Mouse (Mus musculus) myocyte (in vitro differentiated cells): ENCODE results near the gene Srms. TPM values are rescaled to one million over a fixed set of nuclear protein-coding genes. Genes with fewer than 3 reads are reported as not detected.

ENCODE experiments used
- H3K27me3 ChIP-seq: one replicate; pipeline ENCODE4 v1.6.1; 2011; ENCODE audit not compliant: control insufficient read depth, insufficient read depth, insufficient read length
- H3K36me3 ChIP-seq: one replicate; pipeline ENCODE4 v1.6.1; 2011; ENCODE audit not compliant: control insufficient read depth, insufficient read depth
- H3K4me2 ChIP-seq: one replicate; pipeline ENCODE4 v1.6.1; 2011; ENCODE audit warnings: low read depth, control low read depth
- H3K4me3 ChIP-seq: one replicate; pipeline ENCODE4 v1.5.1; 2011; ENCODE audit warnings: mild to moderate bottlenecking, control low read depth, moderate library complexity
- H3K79me2 ChIP-seq: one replicate; pipeline ENCODE4 v1.6.1; 2011; ENCODE audit not compliant: control insufficient read depth, insufficient read depth
- H3ac ChIP-seq: one replicate; pipeline ENCODE4 v1.6.1; 2011; ENCODE audit not compliant: control insufficient read depth, insufficient read length
- CEBPB ChIP-seq: IDR thresholded peaks from 2 replicates; pipeline ENCODE4 v1.6.1; 2011; ENCODE audit warnings: mild to moderate bottlenecking, moderate library complexity; ENCODE audit not compliant: poor library complexity, insufficient read depth, severe bottlenecking
- E2F4 ChIP-seq: IDR thresholded peaks from one replicate; pipeline ENCODE4 v1.6.1; 2011; ENCODE audit warnings: mild to moderate bottlenecking, control low read depth, moderate library complexity; ENCODE audit not compliant: insufficient read depth
- MAX ChIP-seq: IDR thresholded peaks from one replicate; pipeline ENCODE4 v1.6.1; 2011; ENCODE audit warnings: low read depth, mild to moderate bottlenecking, control low read depth
- MYOD1 ChIP-seq, 3 experiments: IDR thresholded peaks; one replicate each; pipeline ENCODE4 v1.6.1; 2011; ENCODE audit warnings: control low read depth in 2 of 3, low read depth in 2 of 3, mild to moderate bottlenecking in 2 of 3, moderate library complexity in 1 of 3; ENCODE audit not compliant: insufficient read length in 2 of 3, control insufficient read depth in 1 of 3
- MYOG ChIP-seq, 3 experiments: IDR thresholded peaks; one replicate each; pipeline ENCODE4 v1.6.1; 2011; ENCODE audit warnings: control low read depth in 2 of 3, low read depth in 2 of 3, mild to moderate bottlenecking in 2 of 3; ENCODE audit not compliant: insufficient read length in 2 of 3, control insufficient read depth in 1 of 3, insufficient read depth in 1 of 3
- POLR2A ChIP-seq: IDR thresholded peaks from one replicate; pipeline ENCODE4 v1.6.1; 2011; ENCODE audit warnings: low read depth, mild to moderate bottlenecking, control low read depth, moderate library complexity; ENCODE audit not compliant: insufficient read length
- POLR2AphosphoS2 ChIP-seq: IDR thresholded peaks from one replicate; pipeline ENCODE4 v1.6.1; 2011; ENCODE audit warnings: low read depth, control low read depth; ENCODE audit not compliant: insufficient read length
- REST ChIP-seq: IDR thresholded peaks from one replicate; pipeline ENCODE4 v1.6.1; 2011; ENCODE audit warnings: mild to moderate bottlenecking, control low read depth, moderate library complexity; ENCODE audit not compliant: insufficient read depth, insufficient read length
- SRF ChIP-seq: IDR thresholded peaks from one replicate; pipeline ENCODE4 v1.6.1; 2011; ENCODE audit warnings: low read depth; ENCODE audit not compliant: control insufficient read depth, insufficient read length
- TCF12 ChIP-seq: IDR thresholded peaks from one replicate; pipeline ENCODE4 v1.6.1; 2011; ENCODE audit warnings: mild to moderate bottlenecking, control low read depth; ENCODE audit not compliant: poor library complexity, insufficient read depth, severe bottlenecking
- TCF3 ChIP-seq: IDR thresholded peaks from one replicate; pipeline ENCODE4 v1.6.1; 2011; ENCODE audit warnings: low read depth, control low read depth; ENCODE audit not compliant: insufficient read length
- USF1 ChIP-seq: IDR thresholded peaks from one replicate; pipeline ENCODE4 v1.6.1; 2011; ENCODE audit warnings: low read depth, mild to moderate bottlenecking, control low read depth, moderate library complexity
- polyA plus RNA-seq: library from polyadenylated mRNA; unstranded; fragments of >200 nt; fragmentation: generic; extraction: Trizol; gene quantifications from one replicate; pipeline ENCODE4 v1.2.1, GENCODE M21; 2012; ENCODE audit warnings: missing spikeins

The Srms gene
- polyA plus RNA-seq, 1 experiment = not detected

DNA sequence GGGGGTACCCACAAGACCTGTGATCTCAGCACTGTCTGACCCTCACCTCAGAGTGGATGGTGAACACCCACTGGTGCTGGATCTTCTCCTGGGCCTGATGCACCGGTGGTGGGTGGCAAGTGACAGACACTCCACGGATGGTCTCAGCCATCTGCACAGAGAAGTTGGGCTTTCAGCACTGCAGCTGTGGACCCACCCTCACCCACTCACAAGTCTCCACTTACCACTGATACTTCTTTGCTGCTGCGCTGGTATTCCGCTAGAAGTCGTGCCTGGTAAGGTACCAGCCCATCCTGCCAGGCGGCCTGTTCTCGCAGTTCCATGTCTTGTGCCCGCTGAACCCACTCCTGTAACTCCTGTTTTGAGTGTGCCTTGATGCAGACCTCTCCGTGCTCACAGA is 26.3 kb upstream of the Srms start:
- no peaks in the 10 kb centered on the region for H3K36me3 ChIP-seq
- H3K4me2 ChIP-seq = no peak overlapping the region
- peaks cover 5% of the 10 kb centered on the region for H3K79me2 ChIP-seq
- TF ChIP-seq POLR2A (no peak), TCF12 (no peak), MAX (no peak), MYOD1 (IDR thresholded peaks at IDR 0.05; ENCODE audit: control insufficient read depth in 1 of 3, insufficient read length in 2 of 3, low read depth in 2 of 3) (no peak), USF1 (no peak), REST (no peak), TCF3 (no peak), CEBPB (no peak), SRF (no peak), POLR2AphosphoS2 (no peak), E2F4 (no peak), MYOG (IDR thresholded peaks at IDR 0.05; ENCODE audit: control insufficient read depth in 1 of 3, insufficient read depth in 1 of 3, insufficient read length in 2 of 3, low read depth in 2 of 3) (no peak)
- H3K27me3 ChIP-seq = no peaks in the 10 kb centered on the region
- H3ac ChIP-seq = no peak overlapping the region
- H3K4me3 ChIP-seq = no peak overlapping the region

DNA sequence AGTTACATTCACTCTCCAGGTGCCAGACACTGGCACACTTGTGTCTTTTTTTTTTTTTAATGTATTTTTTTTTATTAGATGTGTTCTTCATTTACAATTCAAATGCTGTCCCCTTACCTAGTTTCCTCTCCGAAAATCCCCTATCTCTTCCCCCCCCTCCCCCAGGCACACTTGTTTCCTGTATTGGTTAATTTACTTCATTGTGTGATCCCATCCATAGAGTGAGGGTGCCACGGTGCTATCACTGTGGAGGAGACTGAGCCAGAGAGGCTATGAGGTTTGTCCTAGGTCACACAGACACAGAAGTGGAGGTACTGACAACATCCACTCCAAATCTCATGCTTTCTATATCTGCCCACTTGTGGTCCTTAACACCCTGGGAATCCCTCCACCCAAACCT is 25.9 kb upstream of the Srms start:
- no peak overlapping the region for H3K4me2 ChIP-seq

DNA sequence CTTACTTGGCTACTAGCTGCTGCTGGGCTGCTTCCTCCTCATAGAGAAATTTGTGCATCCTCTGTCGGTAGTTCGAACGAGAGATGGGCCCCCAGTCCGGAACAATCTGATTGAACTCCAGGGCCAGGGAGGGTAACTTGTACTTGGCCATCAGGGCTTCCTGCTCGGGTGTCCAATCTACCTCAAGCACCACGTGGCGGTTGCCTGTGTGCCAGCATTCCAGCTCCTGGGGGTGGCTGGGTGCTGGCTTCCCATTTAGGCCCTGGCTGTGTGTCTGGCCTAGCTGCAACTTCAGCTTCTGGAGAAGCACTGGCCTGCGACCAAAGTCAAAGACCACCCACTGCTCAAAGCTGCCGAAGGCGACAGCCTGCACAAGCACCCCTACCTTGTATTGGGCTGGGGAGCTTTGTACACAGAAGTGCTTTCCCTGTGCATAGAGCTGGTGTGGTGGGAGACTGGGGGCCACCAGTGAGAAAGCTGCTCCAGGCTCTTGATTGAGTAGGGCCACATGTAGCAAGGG is 25.2 kb upstream of the Srms start:
- no peaks in the 10 kb centered on the region for H3K27me3 ChIP-seq
- no peaks in the 10 kb centered on the region for H3K36me3 ChIP-seq
- no peak overlapping the region for H3K4me2 ChIP-seq
- peaks cover 5% of the 10 kb centered on the region for H3K79me2 ChIP-seq
- no peak overlapping the region for H3K4me3 ChIP-seq
- no peak for TF ChIP-seq MYOD1 (IDR thresholded peaks at IDR 0.05; ENCODE audit: control insufficient read depth in 1 of 3, insufficient read length in 2 of 3, low read depth in 2 of 3)
- no peak for TF ChIP-seq POLR2A
- no peak for TF ChIP-seq CEBPB
- no peak for TF ChIP-seq REST
- TF ChIP-seq USF1 = no peak
- TF ChIP-seq POLR2AphosphoS2 = no peak
- no peak for TF ChIP-seq TCF3
- TF ChIP-seq E2F4 = no peak
- TF ChIP-seq SRF = no peak
- TF ChIP-seq MYOG (IDR thresholded peaks at IDR 0.05; ENCODE audit: control insufficient read depth in 1 of 3, insufficient read depth in 1 of 3, insufficient read length in 2 of 3, low read depth in 2 of 3) = no peak
- no peak for TF ChIP-seq TCF12
- no peak for TF ChIP-seq MAX
- H3ac ChIP-seq = no peak overlapping the region

More for the DNA sequence above, 25.9 kb upstream of the Srms start:
- H3K4me3 ChIP-seq = no peak overlapping the region
- H3K36me3 ChIP-seq = no peaks in the 10 kb centered on the region
- no peak overlapping the region for H3ac ChIP-seq
- H3K79me2 ChIP-seq = peaks cover 5% of the 10 kb centered on the region
- TF ChIP-seq SRF (no peak), POLR2AphosphoS2 (no peak), MYOD1 (IDR thresholded peaks at IDR 0.05; ENCODE audit: control insufficient read depth in 1 of 3, insufficient read length in 2 of 3, low read depth in 2 of 3) (no peak)
- no peaks in the 10 kb centered on the region for H3K27me3 ChIP-seq

DNA sequence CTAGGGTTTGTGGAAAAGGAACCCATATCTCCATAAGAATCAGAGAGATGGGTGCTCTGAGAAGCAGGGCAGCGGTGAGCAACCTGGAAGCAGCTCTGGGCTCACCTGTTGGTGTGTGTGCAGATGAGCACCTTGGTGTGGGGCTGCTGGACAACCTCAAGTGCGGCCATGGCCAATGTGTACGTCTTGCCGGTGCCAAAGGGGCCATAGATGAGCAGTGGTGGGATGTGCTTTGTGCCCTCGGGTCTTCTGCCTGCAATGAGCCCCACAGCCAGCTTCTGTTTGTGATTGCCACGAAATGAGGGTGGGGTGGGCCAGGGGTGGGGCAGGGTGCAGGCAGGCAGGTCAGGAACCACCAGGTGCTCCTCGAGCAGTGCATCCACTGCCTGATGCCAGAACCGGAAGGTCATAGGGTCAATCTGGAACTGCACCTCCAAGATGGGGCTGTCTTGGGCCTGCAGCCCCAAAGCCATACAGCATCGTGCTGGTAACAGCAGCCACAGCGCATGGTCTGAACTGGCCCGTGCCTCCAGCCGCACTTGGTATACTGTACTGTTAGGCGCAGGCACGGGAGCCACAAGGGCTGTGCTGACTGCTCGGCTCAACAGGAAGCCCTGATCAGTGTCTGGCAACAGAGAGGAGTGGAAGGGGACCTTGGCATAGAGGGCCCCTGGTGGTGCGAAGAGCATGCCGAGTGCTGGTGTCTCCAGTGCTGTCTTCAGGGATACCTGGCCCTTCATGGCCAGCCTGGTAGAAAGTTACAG is 24.4 kb upstream of the Srms start:
- TF ChIP-seq USF1 (no peak), REST (no peak), E2F4 (no peak), MYOG (IDR thresholded peaks at IDR 0.05; ENCODE audit: control insufficient read depth in 1 of 3, insufficient read depth in 1 of 3, insufficient read length in 2 of 3, low read depth in 2 of 3) (no peak), POLR2AphosphoS2 (no peak), TCF3 (no peak), TCF12 (no peak), MYOD1 (IDR thresholded peaks at IDR 0.05; ENCODE audit: control insufficient read depth in 1 of 3, insufficient read length in 2 of 3, low read depth in 2 of 3) (no peak), CEBPB (no peak), POLR2A (no peak), MAX (no peak), SRF (no peak)
- H3K79me2 ChIP-seq = peaks cover 5% of the 10 kb centered on the region

More for the DNA sequence above, 24.4 kb upstream of the Srms start:
- H3K27me3 ChIP-seq = no peaks in the 10 kb centered on the region
- H3K4me3 ChIP-seq = no peak overlapping the region
- no peak overlapping the region for H3ac ChIP-seq
- H3K36me3 ChIP-seq = no peaks in the 10 kb centered on the region
- no peak overlapping the region for H3K4me2 ChIP-seq
